Mouse (Mus musculus) stomach, embryonic 16.5 days (tissue): Measurements from ENCODE around the gene Ccdc8. TPM values are rescaled to one million over a fixed set of nuclear protein-coding genes. Genes with fewer than 3 reads are reported as not detected.

Experiments used
- ATAC-seq: fragments of 200-750 bp; cut with Nextera tagmentation; 2 replicates; pipeline ENCODE4 v1.8.0; 2017; ENCODE audit warnings: moderate number of reproducible peaks, moderate TSS enrichment; ENCODE audit not compliant: insufficient read depth, low FRiP score
- H3K27ac ChIP-seq: fragments of 300-500 bp; sonication (generic); 2 replicates; pipeline ENCODE4 v1.5.1; 2014; ENCODE audit warnings: low read length
- H3K27me3 ChIP-seq: fragments of 300-500 bp; sonication (generic); 2 replicates; pipeline ENCODE4 v1.6.1; 2014; ENCODE audit warnings: low read length, control low read depth, mixed read lengths; ENCODE audit not compliant: control insufficient read depth, insufficient read depth
- H3K36me3 ChIP-seq: fragments of 300-500 bp; sonication (generic); 2 replicates; pipeline ENCODE4 v1.6.1; 2014; ENCODE audit warnings: low read length; ENCODE audit not compliant: control insufficient read depth, insufficient read depth
- H3K4me1 ChIP-seq: fragments of 300-500 bp; sonication (generic); 2 replicates; pipeline ENCODE4 v1.6.1; 2014; ENCODE audit warnings: low read length, control low read depth, mixed read lengths; ENCODE audit not compliant: control insufficient read depth, insufficient read depth
- H3K4me2 ChIP-seq: fragments of 300-500 bp; sonication (generic); 2 replicates; pipeline ENCODE4 v1.6.1; 2014; ENCODE audit warnings: low read depth, low read length, mixed read lengths
- H3K4me3 ChIP-seq: fragments of 300-500 bp; sonication (generic); replicated peaks from 2 replicates; pipeline ENCODE4 v1.5.1; 2014; ENCODE audit warnings: mild to moderate bottlenecking, low read length
- H3K9ac ChIP-seq: fragments of 300-500 bp; sonication (generic); 2 replicates; pipeline ENCODE4 v1.6.1; 2014; ENCODE audit warnings: low read length
- H3K9me3 ChIP-seq: fragments of 300-500 bp; sonication (generic); replicated peaks from 2 replicates; pipeline ENCODE4 v1.6.1; 2016; ENCODE audit warnings: low read length, control low read depth; ENCODE audit not compliant: control insufficient read depth
- WGBS: fragments of 180-500 bp; shearing (Covaris S2); extraction: QIAGEN DNeasy Blood & Tissue Kit; methylation state at CpG from one replicate; pipeline ENCODE4 v1.1.7; 2014; 5-methylcytosine and 5-hydroxymethylcytosine counted together
- polyA plus RNA-seq: library from polyadenylated mRNA; unstranded; fragments of >200 nt; fragmentation: Nextera tagmentation; extraction: Ambion mirVana; gene quantifications from 2 replicates; pipeline ENCODE4 v1.2.1, GENCODE M21; 2015

Ccdc8 gene
- polyA plus RNA-seq, 1 experiment from 2014 or later: 45.1 TPM

GRCm38 (mm10) chr7:17017036-17017435 lies 24.5 kb downstream of the Ccdc8 start:
- H3K9ac ChIP-seq: no peak overlapping the region
- no peak overlapping the region for H3K4me3 ChIP-seq
- H3K36me3 ChIP-seq: peaks cover 28% of the 10 kb centered on the region
- H3K27ac ChIP-seq: peak overlapping the region; percentile 86
- ATAC-seq: peak; percentile 97
- peaks cover 16% of the 10 kb centered on the region for H3K4me1 ChIP-seq
- 36% methylated on average over 1 of the region's 1 CpGs for WGBS
- no peak overlapping the region for H3K4me2 ChIP-seq
- H3K9me3 ChIP-seq: no peaks in the 10 kb centered on the region
- no peaks in the 10 kb centered on the region for H3K27me3 ChIP-seq

- peaks cover 23% of the 10 kb centered on the region; the same call in 1 of the 2 replicates for H3K36me3 ChIP-seq
- ATAC-seq: no peak
Observed at GRCm38 (mm10) chr7:17017921-17018320, 25.4 kb downstream of the Ccdc8 start.

GRCm38 (mm10) chr7:17019426-17020166 lies 27.1 kb downstream of the Ccdc8 start:
- no peak overlapping the region for H3K4me2 ChIP-seq
- H3K27me3 ChIP-seq: no peaks in the 10 kb centered on the region
- H3K9me3 ChIP-seq: no peaks in the 10 kb centered on the region
- H3K4me3 ChIP-seq: no peak overlapping the region
- H3K36me3 ChIP-seq: peaks cover 11% of the 10 kb centered on the region; the same call in 1 of the 2 replicates
- no peak overlapping the region for H3K9ac ChIP-seq
- 83% methylated on average over 7 of the region's 7 CpGs for WGBS
- H3K27ac ChIP-seq: no peak overlapping the region
- H3K4me1 ChIP-seq: peaks cover 31% of the 10 kb centered on the region
- ATAC-seq: no peak

More at GRCm38 (mm10) chr7:17017921-17018320, 25.4 kb downstream of the Ccdc8 start:
- Histone ChIP-seq H3K4me3 (no peak overlapping the region), H3K4me1 (peaks cover 16% of the 10 kb centered on the region), H3K27ac (peak overlapping the region; percentile 86), H3K9me3 (no peaks in the 10 kb centered on the region), H3K4me2 (no peak overlapping the region), H3K27me3 (no peaks in the 10 kb centered on the region), H3K9ac (peak overlapping the region; percentile 40; the same call in 1 of the 2 replicates)
- WGBS: 74% methylated on average over 2 of the region's 2 CpGs

GRCm38 (mm10) chr7:17022176-17022575 lies 29.7 kb downstream of the Ccdc8 start:
- H3K36me3 ChIP-seq: 0 out of 2 replicates have a peak, but pooled peaks cover 10% of the 10 kb centered on the region
- H3K27ac ChIP-seq: no peak overlapping the region
- no peak overlapping the region for H3K9ac ChIP-seq
- no peak overlapping the region for H3K4me3 ChIP-seq
- H3K27me3 ChIP-seq: no peaks in the 10 kb centered on the region
- 95% methylated on average over 15 of the region's 15 CpGs for WGBS
- no peak overlapping the region for H3K4me2 ChIP-seq
- ATAC-seq: no peak
- H3K9me3 ChIP-seq: no peaks in the 10 kb centered on the region
- peaks cover 49% of the 10 kb centered on the region for H3K4me1 ChIP-seq

- no peak overlapping the region for H3K4me3 ChIP-seq
- H3K36me3 ChIP-seq: 0 out of 2 replicates have a peak, but pooled peaks cover 10% of the 10 kb centered on the region
- H3K27ac ChIP-seq: peak overlapping the region; percentile 87
- H3K27me3 ChIP-seq: no peaks in the 10 kb centered on the region
- H3K4me2 ChIP-seq: 0 out of 2 replicates have a peak overlapping the region, but pooled peaks have one; percentile 58
- 63% methylated on average over 4 of the region's 4 CpGs for WGBS
- H3K9ac ChIP-seq: peak overlapping the region; percentile 94
- no peaks in the 10 kb centered on the region for H3K9me3 ChIP-seq
- H3K4me1 ChIP-seq: peaks cover 37% of the 10 kb centered on the region
- ATAC-seq: no peak
Observed at GRCm38 (mm10) chr7:17023701-17024100, 31.2 kb downstream of the Ccdc8 start.

GRCm38 (mm10) chr7:17024141-17024540 lies 31.6 kb downstream of the Ccdc8 start:
- Histone ChIP-seq H3K27me3 (no peaks in the 10 kb centered on the region), H3K36me3 (0 out of 2 replicates have a peak, but pooled peaks cover 10% of the 10 kb centered on the region), H3K9ac (peak overlapping the region; percentile 94), H3K27ac (peak overlapping the region; percentile 87), H3K9me3 (no peaks in the 10 kb centered on the region), H3K4me1 (peaks cover 37% of the 10 kb centered on the region), H3K4me2 (peak overlapping the region; percentile 58; the same call in 1 of the 2 replicates), H3K4me3 (no peak overlapping the region)
- WGBS: 67% methylated on average over 6 of the region's 6 CpGs
- no peak for ATAC-seq

GRCm38 (mm10) chr7:17024814-17025504 lies 32.5 kb downstream of the Ccdc8 start:
- Histone ChIP-seq H3K27me3 (no peaks in the 10 kb centered on the region), H3K9me3 (no peaks in the 10 kb centered on the region), H3K4me3 (no peak overlapping the region), H3K4me2 (peak overlapping the region; percentile 58), H3K36me3 (0 out of 2 replicates have a peak, but pooled peaks cover 9% of the 10 kb centered on the region), H3K9ac (peak overlapping the region; percentile 94), H3K4me1 (peaks cover 37% of the 10 kb centered on the region), H3K27ac (peak overlapping the region; percentile 87)
- WGBS: 63% methylated on average over 10 of the region's 10 CpGs
- ATAC-seq: no peak; the same call in 1 of the 2 replicates

DNA sequence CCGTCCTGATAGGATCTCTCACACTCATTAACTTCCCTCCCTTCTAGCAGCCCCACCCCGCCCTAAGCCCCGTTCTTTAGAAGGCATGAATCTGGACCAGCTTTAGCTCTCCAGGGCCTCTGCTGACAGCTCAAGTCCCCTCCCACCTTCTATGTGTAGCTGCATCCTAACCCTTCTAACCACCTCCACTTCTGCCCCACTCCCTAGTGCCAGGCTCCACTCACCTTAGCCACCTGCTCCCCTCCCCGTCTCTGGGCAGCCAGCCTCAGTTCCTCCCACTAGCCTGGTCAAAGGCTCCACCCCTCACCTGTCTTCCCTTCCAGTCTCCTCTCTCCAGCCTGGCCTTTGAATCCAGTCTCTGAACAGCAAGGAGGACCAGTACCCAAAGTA lies 33.0 kb downstream of the Ccdc8 start:
- Histone ChIP-seq H3K4me3 (no peak overlapping the region), H3K36me3 (0 out of 2 replicates have a peak, but pooled peaks cover 4% of the 10 kb centered on the region), H3K27ac (peak overlapping the region; percentile 87), H3K4me1 (peaks cover 37% of the 10 kb centered on the region), H3K9me3 (no peaks in the 10 kb centered on the region), H3K4me2 (peak overlapping the region; percentile 58), H3K9ac (peak overlapping the region; percentile 94), H3K27me3 (no peaks in the 10 kb centered on the region)
- WGBS: 35% methylated on average over 4 of the region's 4 CpGs
- no peak; the same call in 1 of the 2 replicates for ATAC-seq
